Mouse (Mus musculus) megakaryocyte, embryonic 14.5 days (primary cell): ENCODE measurements around the gene Tram2.

Source experiments
- FLI1 ChIP-seq: IDR thresholded peaks from 2 replicates; pipeline ENCODE4 v1.6.1; 2012; ENCODE audit warnings: low read length, inconsistent platforms, mixed read lengths
- GATA1 ChIP-seq: IDR thresholded peaks from 3 replicates; pipeline ENCODE4 v1.6.1; 2012; ENCODE audit warnings: mixed read lengths, low read length, inconsistent platforms, borderline replicate concordance

DNA sequence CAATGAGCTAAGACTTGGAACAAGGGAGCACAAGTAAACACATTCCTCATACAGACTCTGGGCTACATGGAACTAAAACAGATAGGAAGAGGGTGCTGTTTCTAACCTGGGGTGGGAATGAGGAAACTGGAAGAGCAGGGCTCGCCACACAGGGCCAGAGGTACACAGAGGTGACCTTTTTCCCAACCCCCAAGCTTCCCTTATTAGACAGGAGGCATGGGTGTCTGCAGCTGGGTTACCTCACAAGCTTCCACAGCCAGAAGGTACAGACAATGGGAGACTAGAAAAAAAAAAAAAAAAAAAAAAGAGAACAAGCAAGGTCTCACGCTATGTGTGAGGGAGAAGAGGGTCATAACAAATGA lies 81.7 kb downstream of the Tram2 start:
- TF ChIP-seq GATA1 = no peak
- TF ChIP-seq FLI1 = no peak
